In genomic region chr16:31428675-31429470, GRCm38 (mm10) we compare ENCODE assay signal across 8 mouse cellular contexts. TPM values are rescaled to one million over a fixed set of nuclear protein-coding genes. Genes with fewer than 3 reads are reported as not detected.
DNase-seq lines count a peak whose midpoint lies in the region; ATAC-seq and TF ChIP-seq lines count a peak whose summit lies in the region.

No protein-coding gene starts in this region.

- H3K36me3 ChIP-seq in heart, embryonic 11.5 days (ENCODE audit: control insufficient read depth, insufficient read depth, low read length) = no peaks in the 10 kb centered on the region
- H3K36me3 ChIP-seq in kidney, postnatal 0 days (ENCODE audit: insufficient read depth, low read length) = no peaks in the 10 kb centered on the region
- H3K36me3 ChIP-seq in liver, adult 2 months (ENCODE audit: control insufficient read depth, insufficient read depth, low read length) = peaks cover 4% of the 10 kb centered on the region; the same call in 1 of the 2 replicates
- no peaks in the 10 kb centered on the region for H3K36me3 ChIP-seq in midbrain, postnatal 0 days (ENCODE audit: insufficient read depth, low read length)
- H3K36me3 ChIP-seq in stomach, embryonic 15.5 days = no peaks in the 10 kb centered on the region

- WGBS in heart, embryonic 11.5 days (ENCODE audit: insufficient replicate concordance) = under 1% methylated on average over 65 of the region's 65 CpGs
- under 1% methylated on average over 65 of the region's 65 CpGs for WGBS in kidney, postnatal 0 days
- WGBS in liver, adult 2 months = 44% methylated on average over 65 of the region's 65 CpGs
- under 1% methylated on average over 65 of the region's 65 CpGs for WGBS in midbrain, postnatal 0 days
- under 1% methylated on average over 65 of the region's 65 CpGs for WGBS in stomach, embryonic 15.5 days

- no peak for TF ChIP-seq CTCF in cortical plate, adult 2 months (IDR thresholded peaks at IDR 0.05; ENCODE audit: extremely low read depth, insufficient read depth, low read length)
- TF ChIP-seq CTCF in kidney, postnatal 0 days (IDR thresholded peaks at IDR 0.05; ENCODE audit: low read depth) = peak; percentile 39; the same call in 1 of the 2 replicates
- no peak for TF ChIP-seq CTCF in liver, adult 2 months (IDR thresholded peaks at IDR 0.05; ENCODE audit: low read depth, low read length)
- peak; percentile 59 for TF ChIP-seq CTCF in midbrain, postnatal 0 days (IDR thresholded peaks at IDR 0.05)

- peaks cover 23% of the 10 kb centered on the region for H3K27me3 ChIP-seq in heart, embryonic 11.5 days (ENCODE audit: control insufficient read depth, insufficient read depth, low read length)
- 0 out of 2 replicates have a peak, but pooled peaks cover 5% of the 10 kb centered on the region for H3K27me3 ChIP-seq in kidney, postnatal 0 days (ENCODE audit: insufficient read depth, low read length)
- no peaks in the 10 kb centered on the region for H3K27me3 ChIP-seq in liver, adult 2 months (ENCODE audit: control insufficient read depth, insufficient read depth, low read length)
- H3K27me3 ChIP-seq in midbrain, postnatal 0 days (ENCODE audit: insufficient read depth, low read length) = 0 out of 2 replicates have a peak, but pooled peaks cover 3% of the 10 kb centered on the region
- peaks cover 10% of the 10 kb centered on the region; the same call in 1 of the 2 replicates for H3K27me3 ChIP-seq in stomach, embryonic 15.5 days (replicated peaks)

- peak overlapping the region; percentile 59 for H3K9ac ChIP-seq in heart, embryonic 11.5 days (ENCODE audit: low read depth, low read length)
- H3K9ac ChIP-seq in kidney, postnatal 0 days (ENCODE audit: low read depth, low read length) = peak overlapping the region; percentile 55
- 0 out of 2 replicates have a peak overlapping the region, but pooled peaks have one; percentile 12 for H3K9ac ChIP-seq in liver, adult 2 months (ENCODE audit: low read depth, low read length)
- H3K9ac ChIP-seq in midbrain, postnatal 0 days (replicated peaks; ENCODE audit: low read length, poor library complexity, severe bottlenecking) = peak overlapping the region; percentile 87
- H3K9ac ChIP-seq in stomach, embryonic 15.5 days = peak overlapping the region; percentile 45

- peak overlapping the region; percentile 95 for H3K27ac ChIP-seq in cortical plate, adult 2 months (ENCODE audit: insufficient read depth, low read length)
- H3K27ac ChIP-seq in heart, embryonic 11.5 days (ENCODE audit: low read depth, low read length) = peak overlapping the region; percentile 32; the same call in 1 of the 2 replicates
- H3K27ac ChIP-seq in kidney, postnatal 0 days = peak overlapping the region; percentile 65
- no peak overlapping the region for H3K27ac ChIP-seq in liver, adult 2 months (replicated peaks; ENCODE audit: insufficient read depth, low read depth, low read length)
- H3K27ac ChIP-seq in midbrain, postnatal 0 days (ENCODE audit: low read depth, low read length) = peak overlapping the region; percentile 95
- H3K27ac ChIP-seq in stomach, embryonic 15.5 days = peak overlapping the region; percentile 67

- 0 out of 2 replicates have a peak, but pooled peaks have one; percentile 28 for ATAC-seq in heart, embryonic 11.5 days (replicated peaks; ENCODE audit: insufficient number of reproducible peaks, low FRiP score, low TSS enrichment)
- ATAC-seq in kidney, postnatal 0 days (replicated peaks; ENCODE audit: low FRiP score, low read depth) = peak; percentile 40
- ATAC-seq in midbrain, postnatal 0 days (ENCODE audit: low FRiP score) = peak; percentile 66
- ATAC-seq in stomach, embryonic 15.5 days (ENCODE audit: insufficient read depth, low FRiP score, low read depth) = peak; percentile 49; the same call in 1 of the 2 replicates

- H3K9me3 ChIP-seq in heart, embryonic 11.5 days (replicated peaks; ENCODE audit: control insufficient read depth, low read length) = no peaks in the 10 kb centered on the region
- no peaks in the 10 kb centered on the region for H3K9me3 ChIP-seq in kidney, postnatal 0 days (replicated peaks; ENCODE audit: low read length)
- H3K9me3 ChIP-seq in midbrain, postnatal 0 days (ENCODE audit: low read length) = no peaks in the 10 kb centered on the region
- H3K9me3 ChIP-seq in stomach, embryonic 15.5 days = no peaks in the 10 kb centered on the region

- TF ChIP-seq POLR2A in cortical plate, adult 2 months (IDR thresholded peaks at IDR 0.05; ENCODE audit: extremely low read depth, insufficient read depth, low read length) = peak; percentile 74
- TF ChIP-seq POLR2A in liver, adult 2 months (IDR thresholded peaks at IDR 0.05; ENCODE audit: extremely low read depth, insufficient read depth, low read length) = no peak

- peaks cover 45% of the 10 kb centered on the region for H3K79me2 ChIP-seq in liver, adult 2 months (ENCODE audit: control insufficient read depth, insufficient read depth, low read length)

- DNase-seq in gastrocnemius, postnatal 25 days = peak; percentile 32
- DNase-seq in gastrocnemius, adult 8-10 months (ENCODE audit: low spot score in 2 of 2) = no peak
- DNase-seq in kidney, postnatal 0 days (ENCODE audit: low spot score) = peak; percentile 25
- DNase-seq in liver, adult 2 months (ENCODE audit: extremely low read depth, low read depth, low spot score) = no peak
- peak; percentile 88 for DNase-seq in midbrain, postnatal 0 days (ENCODE audit: low spot score)

- peak overlapping the region; percentile 98 for H3K4me3 ChIP-seq in cortical plate, adult 2 months (ENCODE audit: insufficient read depth, low read length)
- peak overlapping the region; percentile 63 for H3K4me3 ChIP-seq in heart, embryonic 11.5 days (ENCODE audit: low read depth, low read length)
- H3K4me3 ChIP-seq in kidney, postnatal 0 days (replicated peaks; ENCODE audit: low read depth, low read length) = peak overlapping the region; percentile 47
- peak overlapping the region; percentile 45; the same call in 1 of the 2 replicates for H3K4me3 ChIP-seq in liver, adult 2 months (ENCODE audit: insufficient read depth, low read depth, low read length)
- peak overlapping the region; percentile 67 for H3K4me3 ChIP-seq in midbrain, postnatal 0 days (ENCODE audit: low read depth, low read length)
- peak overlapping the region; percentile 60 for H3K4me3 ChIP-seq in stomach, embryonic 15.5 days (replicated peaks)

- peak overlapping the region; percentile 99 for H3K4me2 ChIP-seq in heart, embryonic 11.5 days
- peak overlapping the region; percentile 85 for H3K4me2 ChIP-seq in kidney, postnatal 0 days (ENCODE audit: low read length)
- H3K4me2 ChIP-seq in midbrain, postnatal 0 days (ENCODE audit: low read depth, low read length, poor library complexity, severe bottlenecking) = peak overlapping the region; percentile 71
- peak overlapping the region; percentile 90 for H3K4me2 ChIP-seq in stomach, embryonic 15.5 days

- H3K4me1 ChIP-seq in cortical plate, adult 2 months (ENCODE audit: control insufficient read depth, insufficient read depth, low read length) = peaks cover 3% of the 10 kb centered on the region
- peaks cover 14% of the 10 kb centered on the region for H3K4me1 ChIP-seq in heart, embryonic 11.5 days (ENCODE audit: control insufficient read depth, insufficient read depth, low read length)
- peaks cover 19% of the 10 kb centered on the region for H3K4me1 ChIP-seq in kidney, postnatal 0 days (replicated peaks; ENCODE audit: insufficient read depth, low read length)
- H3K4me1 ChIP-seq in liver, adult 2 months (ENCODE audit: control insufficient read depth, insufficient read depth, low read length) = peaks cover 27% of the 10 kb centered on the region
- H3K4me1 ChIP-seq in midbrain, postnatal 0 days (ENCODE audit: insufficient read depth, low read length) = 0 out of 2 replicates have a peak, but pooled peaks cover 6% of the 10 kb centered on the region
- peaks cover 11% of the 10 kb centered on the region; the same call in 1 of the 2 replicates for H3K4me1 ChIP-seq in stomach, embryonic 15.5 days

RNA-seq across cellular contexts. Expression of gene Bdh1, which starts 6.8 kb away (rescaled TPM):
- 10 to 100 TPM in 1 of 2 experiments, 1 to 10 TPM in 1; 4.7 to 13.8 TPM for total RNA-seq in gastrocnemius, postnatal 25 days (2021)
- 10 to 100 TPM; 59.5 to 93.6 (median 76.7) TPM for total RNA-seq in gastrocnemius, adult 8-10 months (2022)
- polyA plus RNA-seq in cortical plate, adult 2 months (2012; rRNA removed) = 140 and 145 TPM in 2 replicates
- 15.5 and 19.3 TPM in 2 replicates for polyA plus RNA-seq in heart, embryonic 11.5 days (2014; fragmentation: Nextera tagmentation; extraction: Ambion mirVana)
- 79.7 and 88.8 TPM in 2 replicates for polyA plus RNA-seq in kidney, postnatal 0 days (2015; fragmentation: Nextera tagmentation; extraction: Ambion mirVana)
- 141 and 185 TPM in 2 replicates for total RNA-seq in liver, adult 2 months (2014; rRNA removed)
- polyA plus RNA-seq in liver, adult 2 months (2012; rRNA removed) = 314 and 354 TPM in 2 replicates
- total RNA-seq in midbrain, postnatal 0 days (2014; rRNA removed) = 76.8 and 88.1 TPM in 2 replicates
- polyA plus RNA-seq in midbrain, postnatal 0 days (2015; fragmentation: Nextera tagmentation; extraction: Ambion mirVana) = 113 and 122 TPM in 2 replicates
- polyA plus RNA-seq in stomach, embryonic 15.5 days (2015; fragmentation: Nextera tagmentation; extraction: Ambion mirVana) = 62.6 and 85.6 TPM in 2 replicates

Comparison
In these comparisons a context has a peak if more than half of its experiments do, and no peak if none do; other contexts are left out.
1. DNase-seq: peak in gastrocnemius, postnatal 25 days (single experiment), kidney, postnatal 0 days (single experiment) and midbrain, postnatal 0 days (single experiment); none in gastrocnemius, adult 8-10 months (0 of 2) and liver, adult 2 months (single experiment).
2. H3K4me3 ChIP-seq: peak in every context shown above with its lines; median percentile 98 in cortical plate, adult 2 months; 67 in midbrain, postnatal 0 days; 63 in heart, embryonic 11.5 days; 60 in stomach, embryonic 15.5 days; 47 in kidney, postnatal 0 days; 45 in liver, adult 2 months.
3. CTCF ChIP-seq: peak in kidney, postnatal 0 days (single experiment) and midbrain, postnatal 0 days (single experiment); none in cortical plate, adult 2 months (single experiment) and liver, adult 2 months (single experiment).
4. H3K9ac ChIP-seq: peak in every context shown above with its lines; median percentile 87 in midbrain, postnatal 0 days; 59 in heart, embryonic 11.5 days; 55 in kidney, postnatal 0 days; 45 in stomach, embryonic 15.5 days; 12 in liver, adult 2 months.
5. Peak in every context shown above with its lines, with median percentiles within 50 percentile points of each other: ATAC-seq and H3K4me2 ChIP-seq.